Mouse (Mus musculus) ES-Bruce4 (cell line): ENCODE data around the gene Yjefn3.

ENCODE experiments used
- CTCF ChIP-seq: IDR thresholded peaks from one replicate; pipeline ENCODE4 v1.8.1; 2011; ENCODE audit warnings: low read depth, low read length
- POLR2A ChIP-seq: IDR thresholded peaks from one replicate; pipeline ENCODE4 v1.8.1; 2011; ENCODE audit warnings: low read length; ENCODE audit not compliant: insufficient read depth

- TF ChIP-seq CTCF (peak; percentile 86), POLR2A (no peak)
Measured at GRCm38 (mm10) chr8:69890813-69891241, 11.7 kb downstream of the Yjefn3 start.
